Mouse (Mus musculus): ENCODE data around the gene Lypd9. TPM values are rescaled to one million over a fixed set of nuclear protein-coding genes. Genes with fewer than 3 reads are reported as not detected.

The Lypd9 gene
- total and polyA plus RNA-seq, 3 experiments = not detected

DNA sequence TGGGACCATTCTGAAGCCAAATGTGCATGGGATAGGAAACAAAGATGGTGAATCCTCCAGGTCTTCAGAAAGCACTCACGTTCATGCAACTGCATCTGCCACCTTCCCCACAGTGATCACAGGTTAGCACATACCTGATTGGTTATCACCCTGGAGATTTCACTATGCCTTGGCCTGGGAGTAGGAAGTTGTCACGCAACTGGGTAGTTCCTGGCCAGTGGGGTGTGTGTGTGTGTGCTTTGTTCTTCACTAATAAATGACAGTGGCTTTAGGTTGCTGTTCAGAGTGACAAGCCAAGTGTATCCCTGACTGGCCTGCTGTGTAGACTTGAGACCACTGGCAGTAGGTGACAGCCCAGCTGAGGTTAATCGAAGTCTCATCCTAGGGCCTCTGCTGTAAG, 20.5 kb downstream of the Lypd9 start, which contains the start of gene Gm12253:
Gm12253 (plus strand) TSS at position 301 of the 400 bp plus-strand sequence.
- Histone ChIP-seq H3K4me3 (ENCODE audit: control insufficient read depth in 1 of 2, insufficient read depth in 1 of 2, low read depth in 2 of 2, low read length in 2 of 2) (no peak within 1 kb of the TSS), H3K36me3 (ENCODE audit: control insufficient read depth in 1 of 2, insufficient read depth in 2 of 2, low read length in 2 of 2) (no peaks in the 10 kb centered on the region), H3K9ac (ENCODE audit: control insufficient read depth, low read depth, low read length, poor library complexity, severe bottlenecking) (no peak within 1 kb of the TSS), H3K27ac (ENCODE audit: control insufficient read depth, low read depth, low read length) (no peak within 1 kb of the TSS), H3K9me3 (replicated peaks; ENCODE audit: insufficient read depth, low read length) (no peaks in the 10 kb centered on the region), H3K4me1 (ENCODE audit: control insufficient read depth in 1 of 2, insufficient read depth in 2 of 2, low read length in 2 of 2) (no peaks in the 10 kb centered on the region), H3K27me3 (ENCODE audit: control insufficient read depth in 1 of 2, insufficient read depth in 2 of 2, low read length in 2 of 2) (peaks cover 21 to 30% of the 10 kb centered on the region in 2 experiments), H3K79me2 (ENCODE audit: control insufficient read depth, insufficient read depth, low read length, poor library complexity) (no peaks in the 10 kb centered on the region)
- no peak for TF ChIP-seq ZNF384 (IDR thresholded peaks at IDR 0.05; ENCODE audit: low read depth, low read length)
- no peak for TF ChIP-seq CHD2 (IDR thresholded peaks at IDR 0.05; ENCODE audit: low read length)
- no peak for DNase-seq (ENCODE audit: low read depth, low spot score)

DNA sequence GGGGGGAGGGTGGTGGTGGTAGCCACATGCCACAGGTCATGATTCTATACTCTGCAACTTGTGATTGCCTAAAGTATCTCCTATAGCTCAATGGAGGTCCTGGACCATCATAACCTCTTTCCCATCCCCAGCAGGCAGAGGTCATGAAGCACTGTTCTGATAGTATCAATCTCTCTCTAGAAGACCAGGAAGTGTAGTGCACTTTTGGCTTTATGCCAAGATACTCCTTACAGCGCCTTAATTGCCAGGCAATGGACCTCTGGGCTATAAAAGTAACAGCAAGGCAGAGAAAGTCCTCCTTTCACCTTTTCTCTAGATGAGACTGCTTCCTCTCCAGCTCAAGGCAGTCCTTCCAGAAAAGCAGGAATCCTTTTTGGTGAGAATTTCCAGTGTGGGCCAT, 31.9 kb downstream of the Lypd9 start, which contains the start of gene 1810065E05Rik:
1810065E05Rik (plus strand) TSS at position 297 of the 400 bp plus-strand sequence.
- H3K79me2 ChIP-seq (ENCODE audit: control insufficient read depth, insufficient read depth, low read length, poor library complexity) = no peaks in the 10 kb centered on the region
- no peak for TF ChIP-seq MAZ (IDR thresholded peaks at IDR 0.05; ENCODE audit: low read depth, low read length)
- no peak for TF ChIP-seq KAT2A (conservative IDR thresholded peaks at IDR 0.05; ENCODE audit: low read depth, low read length)
- no peak for TF ChIP-seq CHD2 (IDR thresholded peaks at IDR 0.05; ENCODE audit: low read length)
- TF ChIP-seq GATA1 (IDR thresholded peaks at IDR 0.05; ENCODE audit: low read depth, low read length) = no peak
- no peak for TF ChIP-seq ZNF384 (IDR thresholded peaks at IDR 0.05; ENCODE audit: low read depth, low read length)
- TF ChIP-seq HCFC1 (IDR thresholded peaks at IDR 0.05; ENCODE audit: low read depth, low read length) = no peak
- no peak for TF ChIP-seq TCF12 (IDR thresholded peaks at IDR 0.05; ENCODE audit: low read depth, low read length)
- no peak for TF ChIP-seq RCOR1 (IDR thresholded peaks at IDR 0.05; ENCODE audit: low read depth, low read length)
- TF ChIP-seq NELFE (IDR thresholded peaks at IDR 0.05; ENCODE audit: low read depth, low read length) = no peak
- no peak for TF ChIP-seq GABPA (IDR thresholded peaks at IDR 0.05; ENCODE audit: low read depth, low read length)
- no peak for TF ChIP-seq UBTF (IDR thresholded peaks at IDR 0.05; ENCODE audit: borderline replicate concordance, insufficient read depth, low read depth, low read length)
- TF ChIP-seq BHLHE40 (IDR thresholded peaks at IDR 0.05; ENCODE audit: borderline replicate concordance, low read depth, low read length) = no peak
- TF ChIP-seq ZMIZ1 (IDR thresholded peaks at IDR 0.05; ENCODE audit: low read depth, low read length) = no peak
- no peak for TF ChIP-seq SIN3A (IDR thresholded peaks at IDR 0.05; ENCODE audit: low read length)
- no peak for TF ChIP-seq USF1 (IDR thresholded peaks at IDR 0.05; ENCODE audit: low read depth, low read length)
- no peak for TF ChIP-seq SMC3 (IDR thresholded peaks at IDR 0.05; ENCODE audit: low read depth, low read length)
- TF ChIP-seq RAD21 (IDR thresholded peaks at IDR 0.05; ENCODE audit: low read depth, low read length) = no peak
- no peak for TF ChIP-seq POLR2AphosphoS5 (IDR thresholded peaks at IDR 0.05; ENCODE audit: borderline replicate concordance, low read depth, low read length)
- TF ChIP-seq JUND (IDR thresholded peaks at IDR 0.05; ENCODE audit: low read depth, low read length) = no peak
- TF ChIP-seq ZKSCAN1 (IDR thresholded peaks at IDR 0.05; ENCODE audit: low read depth, low read length) = no peak
- H3K4me3 ChIP-seq (ENCODE audit: control insufficient read depth in 1 of 2, insufficient read depth in 1 of 2, low read depth in 2 of 2, low read length in 2 of 2) = no peak within 1 kb of the TSS
- no peaks in the 10 kb centered on the region for H3K4me1 ChIP-seq (ENCODE audit: control insufficient read depth in 1 of 2, insufficient read depth in 2 of 2, low read length in 2 of 2)
- H3K36me3 ChIP-seq (ENCODE audit: control insufficient read depth in 1 of 2, insufficient read depth in 2 of 2, low read length in 2 of 2) = no peaks in the 10 kb centered on the region
- H3K27ac ChIP-seq (ENCODE audit: control insufficient read depth, low read depth, low read length) = no peak within 1 kb of the TSS
- peaks cover 6 to 18% of the 10 kb centered on the region in 2 experiments for H3K27me3 ChIP-seq (ENCODE audit: control insufficient read depth in 1 of 2, insufficient read depth in 2 of 2, low read length in 2 of 2)
- H3K9me3 ChIP-seq (replicated peaks; ENCODE audit: insufficient read depth, low read length) = no peaks in the 10 kb centered on the region
- DNase-seq (ENCODE audit: low read depth, low spot score) = no peak
- no peak within 1 kb of the TSS for H3K9ac ChIP-seq (ENCODE audit: control insufficient read depth, low read depth, low read length, poor library complexity, severe bottlenecking)

All from MEL (cell line).